Mouse (Mus musculus) stomach, embryonic 14.5 days (tissue): Measurements from ENCODE around the gene Fam98a. TPM values are rescaled to one million over a fixed set of nuclear protein-coding genes. Genes with fewer than 3 reads are reported as not detected.

ENCODE experiments used
- ATAC-seq: fragments of 200-750 bp; cut with Nextera tagmentation; 2 replicates; pipeline ENCODE4 v1.8.0; 2017; ENCODE audit warnings: low read depth, moderate TSS enrichment; ENCODE audit not compliant: insufficient number of reproducible peaks, insufficient read depth, low FRiP score
- H3K27ac ChIP-seq: fragments of 300-500 bp; sonication (generic); 2 replicates; pipeline ENCODE4 v1.5.1; 2014; ENCODE audit warnings: mild to moderate bottlenecking, low read length, moderate library complexity, mixed read lengths
- H3K27me3 ChIP-seq: fragments of 300-500 bp; sonication (generic); 2 replicates; pipeline ENCODE4 v1.6.1; 2014; ENCODE audit warnings: low read length, control low read depth, mixed read lengths; ENCODE audit not compliant: control insufficient read depth, insufficient read depth
- H3K36me3 ChIP-seq: fragments of 300-500 bp; sonication (generic); 2 replicates; pipeline ENCODE4 v1.6.1; 2014; ENCODE audit warnings: mild to moderate bottlenecking, control low read depth, low read length, moderate library complexity, mixed read lengths; ENCODE audit not compliant: control insufficient read depth, insufficient read depth
- H3K4me1 ChIP-seq: fragments of 300-500 bp; sonication (generic); 2 replicates; pipeline ENCODE4 v1.6.1; 2014; ENCODE audit warnings: low read length, control low read depth, mixed read lengths; ENCODE audit not compliant: control insufficient read depth, insufficient read depth
- H3K4me2 ChIP-seq: fragments of 300-500 bp; sonication (generic); replicated peaks from 2 replicates; pipeline ENCODE4 v1.6.1; 2014; ENCODE audit warnings: low read depth, low read length, control low read depth
- H3K4me3 ChIP-seq: fragments of 300-500 bp; sonication (generic); 2 replicates; pipeline ENCODE4 v1.5.1; 2014; ENCODE audit warnings: low read depth, low read length, control low read depth
- H3K9ac ChIP-seq: fragments of 300-500 bp; sonication (generic); replicated peaks from 2 replicates; pipeline ENCODE4 v1.6.1; 2014; ENCODE audit warnings: low read depth, mild to moderate bottlenecking, control low read depth, low read length, moderate library complexity, mixed read lengths
- H3K9me3 ChIP-seq: fragments of 300-500 bp; sonication (generic); 2 replicates; pipeline ENCODE4 v1.6.1; 2016; ENCODE audit warnings: low read depth, low read length, control low read depth; ENCODE audit not compliant: control insufficient read depth
- WGBS: fragments of 180-500 bp; shearing (Covaris S2); extraction: QIAGEN DNeasy Blood & Tissue Kit; methylation state at CpG from one replicate; pipeline ENCODE4 v1.1.7; 2014; 5-methylcytosine and 5-hydroxymethylcytosine counted together
- polyA plus RNA-seq: library from polyadenylated mRNA; unstranded; fragments of >200 nt; fragmentation: Nextera tagmentation; extraction: Ambion mirVana; gene quantifications from 2 replicates; pipeline ENCODE4 v1.2.1, GENCODE M21; 2014

Gene Fam98a
- polyA plus RNA-seq, 1 experiment from 2014 or later = 10.0 TPM

GRCm38 (mm10) chr17:75532469-75532986 lies 19.2 kb downstream of the Fam98a start:
- H3K9ac ChIP-seq = no peak overlapping the region
- H3K4me2 ChIP-seq = no peak overlapping the region
- no peak for ATAC-seq
- no peaks in the 10 kb centered on the region for H3K27me3 ChIP-seq
- no peaks in the 10 kb centered on the region for H3K4me1 ChIP-seq
- no peaks in the 10 kb centered on the region for H3K9me3 ChIP-seq
- WGBS = 89% methylated on average over 6 of the region's 6 CpGs
- no peak overlapping the region for H3K4me3 ChIP-seq
- H3K27ac ChIP-seq = no peak overlapping the region
- no peaks in the 10 kb centered on the region for H3K36me3 ChIP-seq

- Histone ChIP-seq H3K27me3 (no peaks in the 10 kb centered on the region), H3K27ac (no peak overlapping the region), H3K9me3 (no peaks in the 10 kb centered on the region), H3K4me1 (no peaks in the 10 kb centered on the region), H3K4me3 (no peak overlapping the region), H3K4me2 (no peak overlapping the region), H3K36me3 (no peaks in the 10 kb centered on the region), H3K9ac (no peak overlapping the region)
- 91% methylated on average over 14 of the region's 14 CpGs for WGBS
- ATAC-seq = no peak
These were observed 22.4 kb downstream of the Fam98a start for GRCm38 (mm10) chr17:75529222-75529935.

- H3K9me3 ChIP-seq = no peaks in the 10 kb centered on the region
- no peaks in the 10 kb centered on the region for H3K36me3 ChIP-seq
- H3K4me2 ChIP-seq = no peak overlapping the region
- H3K27ac ChIP-seq = no peak overlapping the region
- no peak overlapping the region for H3K4me3 ChIP-seq
- WGBS = 83% methylated on average over 1 of the region's 1 CpGs
- no peak for ATAC-seq
- H3K27me3 ChIP-seq = no peaks in the 10 kb centered on the region
- no peak overlapping the region for H3K9ac ChIP-seq
- H3K4me1 ChIP-seq = no peaks in the 10 kb centered on the region
These were observed 25.3 kb downstream of the Fam98a start for GRCm38 (mm10) chr17:75526411-75526810.

DNA sequence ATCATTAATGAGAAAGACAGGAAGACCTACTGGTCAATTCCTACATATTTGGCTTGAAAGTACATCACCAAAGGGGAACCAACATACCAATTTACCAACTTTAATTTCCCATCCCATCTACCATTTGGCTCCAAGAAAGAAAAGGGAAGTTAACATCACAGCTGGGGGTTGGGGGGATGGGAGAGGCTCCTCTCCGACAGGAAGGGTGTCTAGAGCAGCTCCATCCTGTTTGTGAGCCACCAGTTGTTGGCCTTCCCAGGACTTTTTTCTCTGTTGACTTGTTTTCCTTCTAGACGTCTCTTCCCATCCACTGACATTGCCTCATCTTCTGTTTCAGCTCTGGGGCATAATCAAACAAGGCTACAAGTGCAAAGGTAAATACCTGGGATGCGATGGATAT lies 27.9 kb downstream of the Fam98a start:
- Histone ChIP-seq H3K27ac (no peak overlapping the region), H3K9me3 (no peaks in the 10 kb centered on the region), H3K4me1 (no peaks in the 10 kb centered on the region), H3K27me3 (no peaks in the 10 kb centered on the region), H3K4me3 (no peak overlapping the region), H3K36me3 (no peaks in the 10 kb centered on the region), H3K4me2 (no peak overlapping the region), H3K9ac (no peak overlapping the region)
- WGBS = 66% methylated on average over 3 of the region's 3 CpGs
- ATAC-seq = no peak

GRCm38 (mm10) chr17:75522347-75523065 lies 29.2 kb downstream of the Fam98a start:
- H3K4me1 ChIP-seq = no peaks in the 10 kb centered on the region
- no peak overlapping the region for H3K27ac ChIP-seq
- no peak overlapping the region for H3K4me2 ChIP-seq
- H3K27me3 ChIP-seq = no peaks in the 10 kb centered on the region
- H3K36me3 ChIP-seq = no peaks in the 10 kb centered on the region
- no peak overlapping the region for H3K4me3 ChIP-seq
- H3K9ac ChIP-seq = no peak overlapping the region
- H3K9me3 ChIP-seq = no peaks in the 10 kb centered on the region
- no peak for ATAC-seq
- 25% methylated on average over 9 of the region's 9 CpGs for WGBS

DNA sequence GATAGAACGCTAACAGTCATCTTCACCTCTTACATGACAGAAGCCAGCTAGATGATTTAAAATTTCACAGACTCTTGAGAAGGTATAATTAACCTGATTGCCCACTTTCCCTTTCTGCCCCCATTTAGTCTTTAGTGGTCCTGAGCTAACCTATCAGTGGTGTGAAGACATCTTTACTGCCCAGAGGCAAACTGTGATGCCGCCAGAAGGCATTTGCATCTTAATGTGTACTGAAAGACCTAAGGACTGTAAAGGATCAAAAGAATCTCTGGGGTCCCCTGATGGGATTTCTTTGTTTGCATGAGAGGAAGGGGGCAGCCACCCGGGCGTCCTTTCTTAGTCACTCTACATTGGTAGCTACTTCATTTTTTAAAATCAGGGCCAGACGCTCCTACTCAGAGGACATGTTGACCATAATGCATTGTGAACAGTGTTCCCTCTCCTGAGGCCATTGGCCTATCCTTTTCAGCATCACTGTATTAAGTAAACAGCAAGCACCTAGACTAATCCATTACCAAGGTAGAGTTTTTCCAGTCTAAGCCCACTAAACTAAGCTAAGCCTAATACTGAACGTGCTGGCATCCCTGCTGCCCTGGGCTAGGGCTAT lies 30.4 kb downstream of the Fam98a start:
- no peak for ATAC-seq
- 41% methylated on average over 6 of the region's 6 CpGs for WGBS
- Histone ChIP-seq H3K36me3 (no peaks in the 10 kb centered on the region), H3K9me3 (no peaks in the 10 kb centered on the region), H3K9ac (no peak overlapping the region), H3K27me3 (no peaks in the 10 kb centered on the region), H3K4me2 (no peak overlapping the region), H3K4me3 (no peak overlapping the region), H3K27ac (no peak overlapping the region), H3K4me1 (no peaks in the 10 kb centered on the region)

DNA sequence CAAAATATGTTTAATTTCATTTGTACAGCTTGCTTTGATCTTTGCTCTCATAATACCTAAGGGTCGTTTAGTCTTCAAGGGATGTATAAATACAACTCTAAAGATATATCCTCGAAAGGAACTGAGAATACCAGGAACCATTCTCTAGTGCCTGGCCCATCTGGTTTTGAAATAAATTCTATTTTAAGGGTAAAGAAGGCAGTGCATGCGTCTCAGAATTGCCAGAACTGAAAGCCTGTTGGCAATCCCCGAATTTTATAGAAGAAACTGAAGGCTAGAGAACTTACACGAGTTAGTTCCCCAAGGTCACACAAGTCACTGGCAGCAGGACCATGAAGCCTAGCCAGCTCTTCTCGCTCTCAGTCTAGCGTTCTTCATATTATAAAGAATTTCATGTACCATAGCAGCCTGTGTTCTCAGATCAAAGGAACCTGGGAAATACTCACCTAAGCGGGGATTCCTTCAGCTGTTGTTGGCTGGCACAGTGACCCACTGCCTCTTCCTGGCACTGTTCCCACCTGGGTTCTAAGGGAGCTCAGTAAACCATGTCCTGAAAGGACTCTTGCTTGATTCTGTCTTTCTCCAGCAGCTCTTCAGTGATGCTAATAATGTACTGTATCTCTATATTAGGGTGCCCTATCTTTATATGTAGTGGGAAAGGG lies 32.4 kb downstream of the Fam98a start:
- no peaks in the 10 kb centered on the region for H3K36me3 ChIP-seq
- H3K27me3 ChIP-seq = no peaks in the 10 kb centered on the region
- H3K4me1 ChIP-seq = no peaks in the 10 kb centered on the region
- no peak overlapping the region for H3K4me2 ChIP-seq
- no peak overlapping the region for H3K4me3 ChIP-seq
- H3K9me3 ChIP-seq = no peaks in the 10 kb centered on the region
- ATAC-seq = no peak
- H3K27ac ChIP-seq = no peak overlapping the region
- WGBS = 78% methylated on average over 8 of the region's 8 CpGs
- no peak overlapping the region for H3K9ac ChIP-seq

GRCm38 (mm10) chr17:75518181-75518901 lies 33.4 kb downstream of the Fam98a start:
- Histone ChIP-seq H3K4me1 (no peaks in the 10 kb centered on the region), H3K4me2 (no peak overlapping the region), H3K27me3 (no peaks in the 10 kb centered on the region), H3K4me3 (no peak overlapping the region), H3K9me3 (no peaks in the 10 kb centered on the region), H3K27ac (no peak overlapping the region), H3K9ac (no peak overlapping the region), H3K36me3 (no peaks in the 10 kb centered on the region)
- no peak for ATAC-seq
- 70% methylated on average over 8 of the region's 8 CpGs for WGBS
